Mouse (Mus musculus) CH12.LX (cell line): ENCODE results near the gene Pycr2. TPM values are rescaled to one million over a fixed set of nuclear protein-coding genes. Genes with fewer than 3 reads are reported as not detected.

Source experiments
- DNase-seq: peaks from one replicate; pipeline ENCODE4 v3.0.0-alpha.2; 2013; ENCODE audit errors: extremely low read depth
- H3K27ac ChIP-seq: 2 replicates; pipeline ENCODE4 v1.5.1; 2012; ENCODE audit warnings: low read depth, mild to moderate bottlenecking, control low read depth, moderate library complexity; ENCODE audit not compliant: insufficient read depth
- H3K27me3 ChIP-seq: replicated peaks from 2 replicates; pipeline ENCODE3; 2012; ENCODE audit warnings: inconsistent platforms
- H3K36me3 ChIP-seq, 2 experiments: replicated peaks in 1 of 2; 2 replicates each; pipeline versions ENCODE3 to v1.6.1; 2012; ENCODE audit warnings: inconsistent platforms in 1 of 2, low read length in 1 of 2, mild to moderate bottlenecking in 1 of 2, mixed read lengths in 1 of 2, moderate library complexity in 1 of 2; ENCODE audit not compliant: control insufficient read depth in 1 of 2, insufficient read depth in 1 of 2
- H3K4me1 ChIP-seq, 2 experiments: 2 replicates each; pipeline ENCODE4 v1.6.1; 2012; ENCODE audit warnings: inconsistent platforms in 1 of 2, moderate library complexity in 1 of 2; ENCODE audit not compliant: insufficient read depth in 2 of 2, control insufficient read depth in 1 of 2
- H3K4me2 ChIP-seq: 2 replicates; pipeline ENCODE4 v1.6.1; 2012; ENCODE audit warnings: low read depth, mild to moderate bottlenecking, control low read depth; ENCODE audit not compliant: poor library complexity, insufficient read depth, severe bottlenecking
- H3K4me3 ChIP-seq, 3 experiments: fragments of 150-350 bp in 1 of 3; sonication (generic) in 1 of 3; replicated peaks in 1 of 3; 2 replicates each; pipeline versions ENCODE3 to v1.5.1; 2011 to 2012; ENCODE audit warnings: low read depth in 2 of 3, low read length in 2 of 3, mild to moderate bottlenecking in 2 of 3, moderate library complexity in 2 of 3, control low read depth in 1 of 3, improper control_type of control experiment in 1 of 3, inconsistent platforms in 1 of 3, mixed read lengths in 1 of 3; ENCODE audit not compliant: poor library complexity in 1 of 3
- H3K79me2 ChIP-seq: replicated peaks from 2 replicates; pipeline ENCODE4 v1.6.1; 2012; ENCODE audit warnings: mild to moderate bottlenecking, moderate library complexity; ENCODE audit not compliant: control insufficient read depth, poor library complexity, insufficient read depth, severe bottlenecking; ENCODE audit errors: extremely low read depth
- H3K9ac ChIP-seq: 2 replicates; pipeline ENCODE4 v1.6.1; 2012; ENCODE audit warnings: low read depth, mild to moderate bottlenecking, control low read depth, moderate library complexity; ENCODE audit not compliant: insufficient read depth
- H3K9me3 ChIP-seq: replicated peaks from 2 replicates; pipeline ENCODE3; 2012; ENCODE audit warnings: low read length, inconsistent platforms, mixed read lengths
- CHD2 ChIP-seq: IDR thresholded peaks from 2 replicates; pipeline ENCODE4 v1.6.1; 2011; ENCODE audit warnings: low read length, improper control_type of control experiment
- CTCF ChIP-seq, 2 experiments: IDR thresholded peaks in 1 of 2; conservative IDR thresholded peaks in 1 of 2; 2 replicates each; pipeline ENCODE4 v1.5.1; 2011 to 2012; ENCODE audit warnings: low read depth in 2 of 2, low read length in 2 of 2, improper control_type of control experiment in 1 of 2, inconsistent platforms in 1 of 2, mild to moderate bottlenecking in 1 of 2, moderate library complexity in 1 of 2
- E2F4 ChIP-seq: IDR thresholded peaks from 2 replicates; pipeline ENCODE4 v1.6.1; 2011; ENCODE audit warnings: low read depth, low read length, improper control_type of control experiment; ENCODE audit not compliant: insufficient replicate concordance
- ELF1 ChIP-seq: IDR thresholded peaks from 2 replicates; pipeline ENCODE4 v1.6.1; 2014; ENCODE audit warnings: low read depth, mild to moderate bottlenecking, inconsistent platforms, low read length, improper control_type of control experiment
- EP300 ChIP-seq: IDR thresholded peaks from 2 replicates; pipeline ENCODE4 v1.6.1; 2011; ENCODE audit warnings: low read length, improper control_type of control experiment
- ETS1 ChIP-seq: conservative IDR thresholded peaks from 2 replicates; pipeline ENCODE4 v1.6.1; 2012; ENCODE audit warnings: low read depth, mild to moderate bottlenecking, inconsistent platforms, low read length, improper control_type of control experiment, moderate library complexity
- GABPA ChIP-seq: IDR thresholded peaks from 2 replicates; pipeline ENCODE4 v1.6.1; 2012; ENCODE audit warnings: low read depth, low read length, improper control_type of control experiment, inconsistent platforms; ENCODE audit not compliant: insufficient replicate concordance
- HCFC1 ChIP-seq: IDR thresholded peaks from 2 replicates; pipeline ENCODE4 v1.6.1; 2012; ENCODE audit warnings: low read depth, mild to moderate bottlenecking, inconsistent platforms, low read length, improper control_type of control experiment
- IRF4 ChIP-seq: IDR thresholded peaks from 2 replicates; pipeline ENCODE4 v1.6.1; 2014; ENCODE audit warnings: low read depth, mild to moderate bottlenecking, inconsistent platforms, low read length, improper control_type of control experiment
- JUN ChIP-seq: IDR thresholded peaks from 2 replicates; pipeline ENCODE4 v1.6.1; 2011; ENCODE audit warnings: low read depth, mild to moderate bottlenecking, low read length, improper control_type of control experiment, moderate library complexity; ENCODE audit not compliant: insufficient read depth
- JUND ChIP-seq: conservative IDR thresholded peaks from 2 replicates; pipeline ENCODE4 v1.6.1; 2011; ENCODE audit warnings: low read depth, low read length, improper control_type of control experiment
- KAT2A ChIP-seq: IDR thresholded peaks from 2 replicates; pipeline ENCODE4 v1.6.1; 2012; ENCODE audit warnings: low read length, improper control_type of control experiment, inconsistent platforms; ENCODE audit not compliant: insufficient replicate concordance
- MAX ChIP-seq: IDR thresholded peaks from 2 replicates; pipeline ENCODE4 v1.6.1; 2011; ENCODE audit warnings: low read length, improper control_type of control experiment
- MAZ ChIP-seq: IDR thresholded peaks from 2 replicates; pipeline ENCODE4 v1.6.1; 2012; ENCODE audit warnings: low read depth, mild to moderate bottlenecking, inconsistent platforms, low read length, improper control_type of control experiment, moderate library complexity
- MXI1 ChIP-seq: IDR thresholded peaks from 2 replicates; pipeline ENCODE4 v1.6.1; 2011; ENCODE audit warnings: mild to moderate bottlenecking, low read depth, low read length, improper control_type of control experiment
- POLR2A ChIP-seq: IDR thresholded peaks from 2 replicates; pipeline ENCODE4 v1.6.1; 2011; ENCODE audit warnings: low read depth, mild to moderate bottlenecking, improper control_type of control experiment, low read length
- POLR2AphosphoS2 ChIP-seq: IDR thresholded peaks from 2 replicates; pipeline ENCODE4 v1.6.1; 2011; ENCODE audit warnings: low read depth, low read length, improper control_type of control experiment
- RAD21 ChIP-seq: IDR thresholded peaks from 2 replicates; pipeline ENCODE4 v1.6.1; 2011; ENCODE audit warnings: low read depth, mild to moderate bottlenecking, low read length, improper control_type of control experiment, moderate library complexity
- RCOR1 ChIP-seq: conservative IDR thresholded peaks from 2 replicates; pipeline ENCODE4 v1.6.1; 2012; ENCODE audit warnings: low read depth, mild to moderate bottlenecking, inconsistent platforms, low read length, improper control_type of control experiment
- SIN3A ChIP-seq: IDR thresholded peaks from 2 replicates; pipeline ENCODE4 v1.6.1; 2012; ENCODE audit warnings: low read length, improper control_type of control experiment, inconsistent platforms
- TBP ChIP-seq: conservative IDR thresholded peaks from 2 replicates; pipeline ENCODE4 v1.6.1; 2011; ENCODE audit warnings: low read depth, low read length, improper control_type of control experiment
- TCF12 ChIP-seq: IDR thresholded peaks from 2 replicates; pipeline ENCODE4 v1.6.1; 2014; ENCODE audit warnings: low read depth, mild to moderate bottlenecking, inconsistent platforms, low read length, improper control_type of control experiment
- UBTF ChIP-seq: IDR thresholded peaks from 2 replicates; pipeline ENCODE4 v1.6.1; 2012; ENCODE audit warnings: low read depth, mild to moderate bottlenecking, inconsistent platforms, low read length, improper control_type of control experiment, moderate library complexity
- USF1 ChIP-seq: IDR thresholded peaks from 2 replicates; pipeline ENCODE4 v1.6.1; 2014; ENCODE audit warnings: low read depth, mild to moderate bottlenecking, inconsistent platforms, low read length, improper control_type of control experiment
- USF2 ChIP-seq: conservative IDR thresholded peaks from 2 replicates; pipeline ENCODE4 v1.6.1; 2011; ENCODE audit warnings: low read depth, low read length, improper control_type of control experiment
- ZKSCAN1 ChIP-seq: IDR thresholded peaks from 2 replicates; pipeline ENCODE4 v1.6.1; 2012; ENCODE audit warnings: low read depth, inconsistent platforms, low read length, improper control_type of control experiment, borderline replicate concordance
- ZMIZ1 ChIP-seq: IDR thresholded peaks from 2 replicates; pipeline ENCODE4 v1.6.1; 2012; ENCODE audit warnings: low read depth, mild to moderate bottlenecking, inconsistent platforms, low read length, improper control_type of control experiment
- ZNF384 ChIP-seq: IDR thresholded peaks from 2 replicates; pipeline ENCODE4 v1.6.1; 2012; ENCODE audit warnings: low read depth, low read length, improper control_type of control experiment, inconsistent platforms
- dilution Hi-C: fragments of 300-500 bp; cut with MboI; formaldehyde crosslinking; loops from 2 replicates; pipeline ENCODE4 v1.14.3; 2020; ENCODE audit warnings: low sequenced_read_pairs; ENCODE audit not compliant: extremely low pct_unique_long_range_greater_than_20kb, extremely low pct_ligation_motif_present
- in situ Hi-C: fragments of 300-500 bp; cut with MboI; formaldehyde crosslinking; loops from 3 replicates; pipeline ENCODE4 v1.14.3; 2019; ENCODE audit warnings: low sequenced_read_pairs, low pct_ligation_motif_present, low pct_unique_long_range_greater_than_20kb, mixed read lengths
- polyA plus RNA-seq: library from polyadenylated mRNA; unstranded; fragments of >175 nt; gene quantifications from 2 replicates; pipeline ENCODE4 v1.2.1, GENCODE M21; 2012; ENCODE audit warnings: low read depth; ENCODE audit not compliant: insufficient read length
- total RNA-seq, 2 experiments: library from RNA; depleted of rRNA; stranded (reverse); fragments of 300-350 nt in 1 of 2; fragments of >200 nt in 1 of 2; gene quantifications; 2 replicates each; pipeline ENCODE4 v1.2.3; 2012 to 2014

Pycr2 gene
- total and polyA plus RNA-seq, 3 experiments, result 73.0 to 131 (median 119) TPM

GRCm38 (mm10) chr1:180877466-180877865 is 26.6 kb upstream of the Pycr2 start:
- TF ChIP-seq IRF4, result no peak
- no peak for TF ChIP-seq MAX
- Histone ChIP-seq H3K9me3 (peaks cover 3% of the 10 kb centered on the region), H3K9ac (no peak overlapping the region), H3K4me1 (peaks cover 0 to 7% of the 10 kb centered on the region in 2 experiments; a peak in 1 of 4 replicates), H3K79me2 (no peaks in the 10 kb centered on the region), H3K4me3 (no peak overlapping the region), H3K36me3 (peaks cover 0 to 5% of the 10 kb centered on the region in 2 experiments), H3K27me3 (no peaks in the 10 kb centered on the region), H3K4me2 (no peak overlapping the region), H3K27ac (no peak overlapping the region)
- no peak for DNase-seq
- dilution Hi-C loops (no loop called here), in situ Hi-C loops (no loop called here)

GRCm38 (mm10) chr1:180881768-180882167 is 22.3 kb upstream of the Pycr2 start:
- Histone ChIP-seq H3K9me3 (peaks cover 3% of the 10 kb centered on the region), H3K36me3 (peaks cover 0 to 5% of the 10 kb centered on the region in 2 experiments)
- in situ Hi-C loops, result no loop called here

DNA sequence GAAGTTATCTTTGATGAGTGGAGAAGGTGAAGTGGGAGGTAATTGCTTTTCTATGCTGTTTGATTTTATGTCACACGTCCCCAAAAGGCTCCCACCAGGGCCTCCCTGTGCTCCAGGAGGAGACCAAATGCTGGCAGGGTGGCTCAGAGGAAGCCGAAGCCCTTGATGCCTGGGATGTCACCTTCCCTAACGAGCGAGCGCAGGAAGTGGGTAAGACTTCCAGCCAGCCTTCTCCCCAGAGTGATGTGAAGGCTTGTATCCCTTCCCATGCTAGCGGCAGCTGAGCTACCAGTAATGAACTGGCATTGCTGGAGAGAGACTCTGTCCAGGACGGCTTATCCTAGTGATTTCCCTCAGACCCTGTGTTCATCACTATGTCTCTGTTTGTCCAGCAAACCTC is 20.4 kb upstream of the Pycr2 start:
- no peaks in the 10 kb centered on the region for H3K27me3 ChIP-seq
- H3K27ac ChIP-seq, result no peak overlapping the region
- TF ChIP-seq JUN (no peak), HCFC1 (no peak), ELF1 (no peak), USF1 (no peak), ZKSCAN1 (no peak), RCOR1 (no peak), RAD21 (no peak), POLR2A (no peak), ETS1 (no peak), MAZ (no peak), POLR2AphosphoS2 (no peak), SIN3A (no peak), E2F4 (no peak), GABPA (no peak), USF2 (no peak), TBP (no peak), UBTF (no peak)
- TF ChIP-seq, all 38 proteins: peak for 0
- in situ Hi-C loops (no loop called here), dilution Hi-C loops (no loop called here)
- no peaks in the 10 kb centered on the region for H3K9me3 ChIP-seq
- peaks cover 22 to 49% of the 10 kb centered on the region in 2 experiments for H3K4me1 ChIP-seq
- no peaks in the 10 kb centered on the region for H3K36me3 ChIP-seq
- no peak overlapping the region for H3K4me2 ChIP-seq
- H3K9ac ChIP-seq, result no peak overlapping the region
- DNase-seq, result no peak
- H3K4me3 ChIP-seq, result no peak overlapping the region
- no peaks in the 10 kb centered on the region for H3K79me2 ChIP-seq

More at GRCm38 (mm10) chr1:180881768-180882167, 22.3 kb upstream of the Pycr2 start:
- H3K4me3 ChIP-seq, result no peak overlapping the region
- no peak overlapping the region for H3K9ac ChIP-seq
- no peak for DNase-seq
- H3K79me2 ChIP-seq, result no peaks in the 10 kb centered on the region
- no peak for TF ChIP-seq HCFC1
- TF ChIP-seq CHD2, result no peak
- no peak for TF ChIP-seq MXI1
- no peak for TF ChIP-seq GABPA
- TF ChIP-seq JUND, result no peak
- TF ChIP-seq ZNF384, result no peak
- no peak for TF ChIP-seq KAT2A
- no peak for TF ChIP-seq POLR2A
- TF ChIP-seq IRF4, result no peak
- TF ChIP-seq TCF12, result no peak
- no peak for TF ChIP-seq EP300
- no peak for TF ChIP-seq ZMIZ1
- no peak for TF ChIP-seq CTCF (conservative IDR thresholded peaks at IDR 0.05 in 1 of 2, IDR thresholded peaks at IDR 0.05 in 1 of 2; ENCODE audit: low read depth in 2 of 2, low read length in 2 of 2)
- no peak overlapping the region for H3K4me2 ChIP-seq
- dilution Hi-C loops, result no loop called here
- H3K27ac ChIP-seq, result no peak overlapping the region
- H3K27me3 ChIP-seq, result no peaks in the 10 kb centered on the region
- peaks cover 17 to 36% of the 10 kb centered on the region in 2 experiments for H3K4me1 ChIP-seq
